Mouse (Mus musculus) MN1 (cell line): ENCODE data around the gene Xrcc1.
A peak's percentile ranks its signal among the peaks of the same experiment; 100 is the strongest.
"Not testable (repeated sequence)": the region's sequence is repeated elsewhere in the genome, so short reads cannot be mapped to it uniquely, and the experiment has no call there.

Source experiments
- DNase-seq: peaks from one replicate; pipeline ENCODE4 v3.0.0-alpha.2; 2016; ENCODE audit warnings: low spot score

Xrcc1 gene

DNA sequence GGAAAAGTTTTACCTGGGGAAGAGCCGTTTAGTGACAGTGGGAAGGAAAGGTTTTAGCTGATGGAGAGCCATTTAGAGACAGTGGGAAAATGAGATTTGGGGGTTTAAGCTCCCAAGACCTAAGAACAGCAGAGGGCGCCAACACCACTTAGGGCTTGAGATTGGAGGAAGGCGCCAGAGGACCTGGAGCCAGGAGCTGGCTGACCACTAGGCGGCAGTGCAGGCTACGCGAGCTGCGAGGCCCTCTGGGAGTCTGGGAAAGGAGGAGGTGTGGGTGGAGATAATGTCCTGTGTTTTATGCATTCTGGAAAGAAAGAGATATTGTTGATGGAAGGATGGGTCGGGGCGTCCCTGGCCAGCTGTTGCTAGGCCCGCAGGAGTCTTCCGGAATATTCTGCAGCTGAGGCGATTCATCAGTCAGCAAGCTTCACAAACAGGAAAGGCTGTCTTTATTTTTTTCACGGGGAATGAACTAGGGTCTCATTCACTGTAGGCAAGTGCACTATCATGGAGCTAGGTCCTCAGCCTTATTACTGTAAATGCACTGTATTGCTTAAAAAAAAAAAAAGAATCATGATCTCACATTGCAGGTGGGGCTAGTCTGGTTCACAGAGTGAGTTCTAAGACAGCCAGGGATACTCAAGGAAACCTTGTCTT, 55.0 kb downstream of the Xrcc1 start:
- peak; percentile 94 for DNase-seq

- DNase-seq, result no peak
Observed at GRCm38 (mm10) chr7:24605561-24605960, 59.5 kb downstream of the Xrcc1 start.

DNA sequence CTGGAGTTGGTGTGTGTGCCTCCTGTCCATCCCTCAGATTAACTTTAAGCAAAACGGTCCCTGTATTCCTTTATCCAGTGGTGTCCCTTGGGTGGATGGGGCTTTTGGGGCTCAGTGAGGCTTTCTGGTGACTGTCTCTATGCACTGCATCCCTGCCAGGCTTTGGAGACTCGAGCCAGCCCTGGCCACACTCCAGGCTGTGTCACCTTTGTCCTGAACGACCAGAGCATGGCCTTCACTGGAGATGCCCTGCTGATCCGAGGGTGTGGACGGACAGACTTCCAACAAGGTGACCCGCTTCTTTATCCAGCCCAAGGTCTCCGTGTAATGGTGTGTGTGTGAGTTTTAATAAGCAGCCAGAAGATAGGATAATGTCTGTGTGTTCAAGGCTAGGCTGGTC, 60.0 kb downstream of the Xrcc1 start:
- no peak for DNase-seq

DNA sequence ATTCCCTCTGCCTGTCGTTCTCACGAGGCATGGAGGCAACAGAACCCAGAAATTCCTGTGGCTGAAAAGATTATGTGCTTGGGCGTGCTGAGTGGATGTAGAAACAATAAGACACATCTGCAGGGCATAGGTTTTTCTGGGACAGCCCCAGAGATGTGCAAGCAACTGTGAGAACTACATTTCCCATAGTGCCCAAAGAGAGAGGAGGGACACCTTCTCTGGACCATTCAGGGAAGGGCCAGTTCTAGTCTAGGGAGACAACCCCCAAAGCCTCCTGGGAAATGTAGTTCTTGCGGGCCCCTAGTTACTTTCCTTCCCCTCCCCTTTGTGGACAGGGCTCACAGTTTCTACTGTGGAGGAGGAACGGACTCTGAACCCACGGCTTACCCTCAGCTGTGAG, 61.9 kb downstream of the Xrcc1 start:
- DNase-seq, result peak; percentile 32

- no peak for DNase-seq
Observed at GRCm38 (mm10) chr7:24608561-24608960, 62.5 kb downstream of the Xrcc1 start.

GRCm38 (mm10) chr7:24610144-24610878, 64.2 kb downstream of the Xrcc1 start, which contains the start of gene Phldb3:
Gene Phldb3, plus strand, starts transcription at chr7:24610763.
- no peak for DNase-seq

DNA sequence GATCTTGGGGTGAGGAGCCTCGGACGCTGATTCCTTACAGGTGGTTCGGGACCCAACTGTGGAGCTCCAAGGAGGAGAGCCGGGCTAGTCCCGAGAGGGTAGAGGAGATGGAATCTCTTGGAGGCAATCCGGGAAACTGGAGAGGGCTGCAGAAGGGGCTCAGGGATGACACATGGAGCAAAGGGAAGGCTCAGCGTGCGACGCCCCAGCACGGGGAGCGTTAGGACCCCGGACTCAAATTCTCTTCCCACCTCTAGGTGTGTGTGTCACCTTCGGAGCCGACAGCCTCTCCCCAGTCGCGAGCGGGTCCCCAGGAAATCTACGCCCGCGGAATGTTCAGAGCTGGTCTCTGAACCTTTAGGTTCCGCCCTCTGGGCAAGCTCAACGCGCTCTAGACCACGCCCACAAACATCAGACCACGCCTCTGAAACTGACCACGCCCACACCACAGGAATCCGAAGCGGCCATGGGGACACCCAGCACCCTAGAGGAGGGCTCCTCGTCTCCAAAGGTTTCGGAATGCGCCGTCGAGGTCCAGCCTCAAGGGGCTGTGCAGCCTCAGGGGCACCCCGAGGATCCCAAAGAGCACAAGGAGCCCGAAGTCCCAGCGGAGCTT, 64.9 kb downstream of the Xrcc1 start:
- no peak for DNase-seq

DNA sequence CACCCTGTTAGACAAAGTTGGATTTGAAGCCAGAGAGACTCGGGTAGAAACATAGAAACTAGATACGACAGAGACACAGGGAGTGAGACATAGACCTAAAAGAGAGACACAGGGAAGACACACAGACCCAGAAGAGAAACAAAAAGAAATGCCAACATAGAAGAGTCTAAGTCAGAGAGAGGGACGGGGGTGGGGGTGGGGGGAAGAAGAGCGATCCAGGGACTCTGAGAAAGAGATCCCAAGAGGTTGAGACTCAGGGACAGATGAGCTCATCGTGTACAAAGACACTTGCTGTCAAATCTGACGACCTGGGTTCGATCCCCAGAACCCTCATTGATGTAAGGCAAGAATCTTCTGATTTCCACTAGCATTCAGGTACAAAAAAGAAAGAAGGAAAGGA, 65.6 kb downstream of the Xrcc1 start:
- DNase-seq, result no peak

- no peak for DNase-seq
Observed at GRCm38 (mm10) chr7:24612308-24612910, 66.3 kb downstream of the Xrcc1 start.

- no peak for DNase-seq
Observed at GRCm38 (mm10) chr7:24614816-24615215, 68.7 kb downstream of the Xrcc1 start.

DNA sequence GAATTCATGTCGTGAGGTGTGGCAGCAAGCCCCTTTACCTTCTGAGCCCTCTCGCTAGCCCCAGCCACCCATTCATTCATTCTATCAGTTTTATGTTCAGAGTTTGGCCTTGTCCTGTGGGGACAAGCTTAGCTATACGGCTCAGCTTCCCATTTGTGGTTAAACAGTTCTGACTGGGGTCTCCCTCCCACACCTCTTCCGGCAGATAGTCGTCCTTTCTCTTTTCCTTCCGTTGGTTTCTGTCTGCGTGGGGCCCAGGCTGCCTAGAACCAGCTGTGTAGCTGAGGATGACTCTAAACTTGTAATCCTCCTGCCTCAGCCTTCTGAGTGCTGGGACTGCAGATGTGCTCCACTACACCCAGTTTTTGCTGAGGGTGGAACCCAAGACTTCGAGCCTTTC, 71.7 kb downstream of the Xrcc1 start:
- no peak for DNase-seq

DNA sequence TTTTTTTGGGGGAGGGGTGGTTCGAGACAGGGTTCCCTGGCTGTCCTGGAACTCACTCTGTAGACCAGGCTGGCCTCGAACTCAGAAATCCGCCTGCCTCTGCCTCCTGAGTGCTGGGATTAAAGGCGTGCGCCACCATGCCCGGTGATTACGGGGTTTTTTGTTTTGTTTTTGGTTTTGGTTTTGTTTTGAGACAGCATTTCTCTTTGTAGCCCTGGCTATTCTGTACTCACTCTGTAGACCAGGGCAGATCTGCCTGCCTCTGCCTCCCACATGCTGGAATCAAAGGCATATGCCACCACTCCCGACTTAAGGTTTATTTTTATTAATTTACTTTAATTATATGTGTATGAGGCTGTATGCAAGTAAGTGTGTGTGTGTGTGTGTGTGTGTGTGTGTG, 72.3 kb downstream of the Xrcc1 start:
- not testable (repeated sequence) for DNase-seq

GRCm38 (mm10) chr7:24619671-24620397, 73.7 kb downstream of the Xrcc1 start:
- no peak for DNase-seq

- no peak for DNase-seq
Observed at GRCm38 (mm10) chr7:24621193-24621592, 75.1 kb downstream of the Xrcc1 start.

DNA sequence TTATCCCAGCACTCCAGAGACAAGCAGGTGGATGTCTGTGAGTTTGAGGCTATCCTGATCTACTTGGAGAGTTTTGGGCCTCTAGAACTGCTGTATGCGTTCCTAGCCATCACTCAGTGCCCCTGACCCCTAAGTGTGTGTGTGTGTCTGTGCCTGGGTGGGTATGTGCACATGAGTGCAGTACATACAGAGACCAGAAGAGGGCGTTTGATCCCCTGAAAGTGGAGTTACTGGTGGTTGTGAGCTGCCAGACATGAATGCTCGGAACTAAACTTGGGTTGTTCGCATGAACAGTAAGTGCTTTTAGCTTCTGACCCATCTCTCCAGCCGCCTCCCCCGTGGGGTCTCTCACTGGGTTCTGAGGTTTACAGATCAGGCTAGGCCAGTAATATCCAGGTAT, 76.9 kb downstream of the Xrcc1 start:
- no peak for DNase-seq
